Mouse (Mus musculus): Measurements from ENCODE around the gene Dusp7.

Dusp7 gene

GRCm38 (mm10) chr9:106421033-106421864 lies 52.8 kb downstream of the Dusp7 start:
- no peak for DNase-seq (ENCODE audit: low spot score)

DNA sequence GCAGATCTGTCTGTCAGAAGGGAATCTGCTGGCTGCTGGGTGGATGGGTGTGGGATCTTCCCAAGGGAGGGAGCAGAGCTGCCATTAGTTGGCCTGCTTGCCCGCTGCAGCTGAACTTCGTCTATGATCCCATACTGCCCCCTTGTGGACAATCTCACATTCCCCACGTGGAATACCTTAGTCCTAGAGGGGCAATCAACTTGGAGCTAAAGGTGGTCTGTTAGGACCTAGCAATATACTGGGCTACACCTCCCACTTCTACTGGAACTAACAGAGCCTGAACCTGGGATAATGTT lies 53.4 kb downstream of the Dusp7 start:
- peak; percentile 81 for DNase-seq (ENCODE audit: low spot score)
